Mouse (Mus musculus) spleen, postnatal 14 days (tissue): ENCODE measurements around the gene Bach2.
A peak's percentile ranks its signal among the peaks of the same experiment; 100 is the strongest.

Experiments used
- DNase-seq, 2 experiments: peaks; one replicate each; pipeline ENCODE4 v3.0.0; 2021 to 2022; ENCODE audit warnings: low spot score in 2 of 2

Gene Bach2

DNA sequence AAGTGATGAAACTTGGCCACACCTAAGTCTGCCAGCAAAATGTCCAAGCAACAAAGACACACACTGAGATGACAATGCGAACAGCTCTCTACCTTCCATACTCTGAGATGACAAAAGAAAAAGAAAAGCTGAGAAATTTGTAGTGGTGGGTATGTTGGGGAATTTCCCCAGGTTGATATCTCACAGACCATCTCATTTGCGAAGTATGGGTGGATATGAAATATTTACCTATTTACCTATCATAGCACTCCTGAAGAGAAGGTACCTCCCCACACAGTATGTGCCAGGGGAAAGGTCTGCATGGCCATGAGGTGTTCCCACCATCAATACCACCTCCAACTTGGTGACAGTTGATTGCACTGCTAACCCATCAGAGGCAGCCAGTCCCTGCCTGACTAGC lies 13.4 kb upstream of the Bach2 start:
- DNase-seq, result no peak

DNA sequence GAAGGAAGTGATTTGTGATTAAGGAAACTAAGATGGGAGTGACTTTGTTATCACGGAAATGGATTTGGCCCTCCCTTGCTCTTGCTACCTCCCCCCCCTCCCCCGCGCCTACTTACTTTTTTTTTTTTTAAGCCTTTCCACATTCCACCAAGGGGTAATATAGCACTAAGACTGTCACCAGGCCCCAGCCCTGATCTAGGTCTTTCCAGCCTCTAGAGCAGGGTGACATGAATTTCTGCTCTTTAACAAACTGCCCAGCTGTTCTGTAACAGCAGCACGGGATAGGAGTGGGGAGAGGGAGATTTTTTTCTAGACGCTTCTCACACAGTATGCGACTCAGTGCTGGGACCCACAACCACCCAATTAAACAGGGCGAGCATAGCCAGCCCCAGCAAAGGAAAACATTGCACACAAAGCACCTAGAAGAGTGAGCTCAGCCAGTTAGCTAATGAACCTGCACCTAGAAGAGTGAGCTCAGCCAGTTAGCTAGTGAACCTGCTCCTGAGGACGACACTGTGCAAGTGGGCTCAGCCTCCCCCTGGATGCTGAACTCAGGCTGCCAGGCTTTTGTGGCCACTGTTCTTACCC lies 10.5 kb upstream of the Bach2 start:
- DNase-seq, result no peak

DNA sequence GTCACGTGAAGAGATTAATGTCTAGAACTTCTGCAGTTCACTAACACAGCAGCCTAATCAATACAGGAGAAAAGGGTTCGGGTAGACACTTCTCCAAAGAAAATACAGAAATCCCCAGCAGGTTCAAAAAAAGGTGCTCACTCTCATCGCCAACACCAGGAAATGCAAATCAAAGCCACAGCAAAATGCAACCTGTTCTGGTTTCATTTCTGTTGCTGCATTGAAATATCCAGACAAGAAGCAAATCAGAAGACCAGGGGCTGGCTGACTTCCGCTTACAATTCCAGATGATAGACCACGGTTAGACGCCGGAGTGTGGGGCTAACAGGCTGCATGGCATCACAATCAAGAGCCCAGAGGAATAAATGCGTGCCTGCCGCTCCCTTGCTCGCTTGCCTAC lies 9.3 kb upstream of the Bach2 start:
- DNase-seq, result no peak

DNA sequence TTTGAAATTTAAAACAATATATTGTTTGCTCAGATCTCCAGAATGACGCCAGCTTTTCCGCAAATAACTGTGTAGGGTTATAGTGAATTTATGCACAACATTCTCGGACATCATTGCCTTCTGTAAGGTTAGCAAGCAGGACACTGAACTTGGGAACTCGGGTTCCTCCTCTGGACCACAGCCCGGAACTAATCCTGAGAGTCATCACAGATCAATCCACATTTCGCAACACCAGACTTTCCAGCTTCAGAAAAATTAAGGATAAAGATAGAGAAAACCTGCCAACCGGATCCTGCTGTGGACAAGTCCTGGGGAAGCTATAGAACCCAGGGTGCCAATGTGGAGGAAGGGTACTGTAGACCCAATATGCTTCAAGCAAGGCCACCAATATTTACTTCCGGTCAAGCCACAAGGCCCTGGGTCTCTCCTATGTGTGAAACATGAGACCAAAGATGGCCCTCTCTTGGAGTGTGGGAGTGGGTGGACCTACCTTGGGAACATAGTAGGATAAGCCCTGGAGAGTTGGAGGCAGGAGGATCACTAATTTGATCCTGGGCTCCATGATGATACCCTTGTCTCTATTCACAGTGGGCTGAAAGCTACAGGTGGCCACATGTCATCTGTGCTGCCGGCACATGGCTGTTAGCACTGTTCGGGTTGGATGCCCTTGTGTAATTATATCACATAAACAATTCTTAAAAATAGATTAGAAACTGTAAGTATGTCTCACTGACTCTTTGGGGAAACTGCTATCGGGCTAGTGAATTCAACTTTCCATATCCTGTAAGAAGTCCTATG lies 7.1 kb upstream of the Bach2 start:
- DNase-seq, result no peak

DNA sequence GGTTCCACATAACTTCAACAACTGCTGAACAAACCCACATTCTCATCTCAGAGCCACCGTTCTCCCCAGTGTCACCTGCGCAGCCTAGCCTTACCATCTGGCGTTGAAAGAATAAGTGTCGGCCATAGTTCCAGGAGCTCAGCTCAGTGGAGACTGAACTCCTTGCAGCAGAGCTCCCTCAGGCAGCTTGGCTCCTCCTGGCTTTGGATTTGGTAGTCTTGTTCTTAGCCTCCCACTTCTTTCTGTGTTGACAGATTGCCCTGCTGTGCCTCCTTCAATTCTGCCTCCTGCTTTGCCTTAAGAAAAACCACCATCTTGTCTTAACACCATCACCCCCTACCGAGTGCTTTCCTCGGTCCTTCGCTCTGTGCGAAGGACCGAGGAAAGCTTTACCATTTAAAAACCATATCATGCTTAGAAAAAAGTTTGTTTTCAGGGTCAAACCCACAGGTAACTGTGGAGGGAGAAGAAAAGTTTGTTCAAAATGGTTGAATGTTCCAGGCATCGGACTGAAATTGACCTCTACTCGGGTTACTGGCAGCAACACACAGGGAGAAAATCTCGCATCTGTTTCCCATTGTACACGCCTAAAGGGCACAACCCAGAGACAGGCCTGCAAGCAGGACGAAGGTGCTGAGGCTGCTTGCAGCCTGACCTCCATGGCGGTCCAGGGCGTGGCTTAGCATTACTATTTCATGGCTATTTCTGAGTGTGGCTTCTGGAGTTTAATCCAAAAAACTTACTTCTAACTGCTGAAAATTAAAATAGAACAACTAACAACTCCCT lies 2.5 kb upstream of the Bach2 start:
- DNase-seq, result no peak

DNA sequence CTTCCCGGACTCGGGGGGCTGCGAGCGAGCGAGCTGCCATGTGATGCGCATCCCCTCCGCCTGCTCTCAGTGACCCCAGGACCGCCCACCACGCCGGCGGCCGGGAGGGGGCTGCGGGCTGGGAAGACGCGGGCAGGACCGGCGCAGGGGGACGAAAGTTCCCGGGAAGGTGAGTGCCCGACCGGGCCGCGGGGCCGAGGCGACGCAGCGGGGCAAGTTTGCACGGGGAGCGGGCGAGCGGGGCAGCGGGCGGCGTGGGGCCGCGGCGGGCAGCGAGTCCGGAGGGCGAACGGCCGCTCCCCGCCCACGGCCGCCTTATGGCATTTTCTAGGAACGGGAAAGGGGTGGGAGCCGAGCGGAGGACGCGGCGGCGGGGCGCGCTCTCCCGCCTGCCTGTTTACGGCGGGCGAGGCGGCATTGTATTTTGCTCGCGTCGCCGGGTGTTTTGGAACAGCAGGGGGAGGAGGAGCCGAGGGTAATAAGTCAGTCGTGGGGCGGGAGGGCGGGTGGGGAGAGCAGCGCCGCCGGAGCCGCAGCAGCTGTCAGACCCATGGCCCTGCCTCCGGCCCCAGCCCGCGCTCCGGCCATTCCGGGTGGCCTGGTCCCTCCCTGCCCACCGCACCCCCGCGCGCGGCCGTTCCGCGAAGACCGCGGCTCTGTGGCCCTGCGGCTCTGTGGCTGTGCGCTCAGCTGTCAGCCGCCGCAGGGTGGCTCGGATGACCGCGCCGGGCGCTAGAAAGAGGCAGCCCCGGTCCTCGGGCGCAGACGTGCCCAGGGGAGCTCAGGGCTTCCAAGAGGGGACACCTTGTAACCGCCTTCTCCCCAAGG lies 531 bp downstream of the Bach2 start:
- DNase-seq, result peak; percentile 36 to 42

DNA sequence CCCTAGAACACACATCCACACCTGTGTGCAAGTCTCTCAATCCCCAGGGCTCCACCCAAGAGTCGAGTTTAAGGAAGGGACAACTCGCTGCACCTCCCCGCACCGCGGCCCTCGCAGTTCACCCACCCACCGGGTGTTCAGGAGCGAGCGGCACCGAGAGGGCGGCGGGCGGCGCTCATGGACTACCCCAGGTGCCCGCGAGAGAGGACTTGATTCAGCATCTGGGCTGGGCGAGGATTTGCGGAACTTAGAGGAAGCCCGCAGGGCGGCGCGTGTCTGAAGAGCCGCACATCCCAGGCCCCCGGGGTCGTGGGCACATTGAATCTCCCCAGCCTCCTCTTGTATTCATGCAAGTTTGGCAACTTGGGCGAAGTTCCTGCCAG lies 1.1 kb downstream of the Bach2 start:
- peak; percentile 55 to 70 for DNase-seq

DNA sequence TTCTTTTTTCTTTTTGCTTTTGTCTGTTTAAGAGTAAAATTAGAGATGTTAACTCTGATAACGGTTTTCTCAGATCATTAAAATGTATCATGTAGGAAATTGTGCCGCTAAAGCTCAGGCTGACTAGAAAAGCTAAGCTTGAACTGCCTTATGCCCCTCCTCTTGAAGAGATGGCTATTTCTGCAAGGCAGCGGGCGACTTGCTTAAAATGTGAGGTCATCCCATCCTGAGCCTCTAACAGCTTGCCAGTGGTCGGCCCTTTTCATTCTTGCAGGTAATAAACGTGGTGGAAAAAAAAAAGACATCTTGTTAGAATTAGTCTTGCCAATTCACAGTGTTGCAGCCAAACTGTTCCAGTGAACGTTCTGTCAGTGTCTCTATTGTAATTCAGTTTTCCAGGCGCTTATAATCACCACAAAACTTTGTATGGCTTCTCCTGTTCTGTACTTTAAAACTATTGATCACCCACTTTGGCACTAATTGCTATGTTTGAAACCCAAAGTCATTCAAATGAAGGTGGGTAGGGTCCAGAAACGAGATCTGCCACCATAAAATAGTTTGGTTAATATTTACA lies 1.9 kb downstream of the Bach2 start:
- no peak for DNase-seq

DNA sequence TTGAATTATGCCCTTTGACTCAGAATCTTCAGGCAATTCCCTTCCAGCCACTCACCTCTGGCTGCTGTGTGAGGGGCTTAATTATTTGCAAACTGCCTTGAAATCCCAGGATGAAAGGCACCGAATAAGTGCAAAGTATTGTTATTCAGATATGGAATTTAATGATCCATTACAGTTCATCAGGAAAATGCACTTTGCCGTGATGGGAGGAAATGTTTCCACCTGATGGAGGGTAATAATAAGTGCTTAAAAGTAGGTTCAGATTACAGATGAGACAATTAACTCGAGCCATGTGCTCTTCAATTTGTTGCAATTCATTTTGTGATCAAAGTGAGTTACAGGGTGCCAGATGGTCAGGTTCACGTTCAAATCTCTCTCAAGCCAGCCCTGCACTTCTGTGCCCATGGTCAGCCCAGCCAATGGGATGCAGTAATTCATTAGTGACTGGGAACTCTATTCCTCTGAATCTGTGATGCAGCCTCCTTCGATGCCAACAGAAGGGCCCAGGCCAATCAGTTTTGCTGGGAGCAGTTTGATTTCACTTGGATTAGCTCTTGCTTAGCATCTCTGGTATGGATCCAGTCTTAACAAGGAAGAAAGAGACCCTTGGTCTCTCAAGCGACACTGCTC lies 2.9 kb downstream of the Bach2 start:
- no peak for DNase-seq

DNA sequence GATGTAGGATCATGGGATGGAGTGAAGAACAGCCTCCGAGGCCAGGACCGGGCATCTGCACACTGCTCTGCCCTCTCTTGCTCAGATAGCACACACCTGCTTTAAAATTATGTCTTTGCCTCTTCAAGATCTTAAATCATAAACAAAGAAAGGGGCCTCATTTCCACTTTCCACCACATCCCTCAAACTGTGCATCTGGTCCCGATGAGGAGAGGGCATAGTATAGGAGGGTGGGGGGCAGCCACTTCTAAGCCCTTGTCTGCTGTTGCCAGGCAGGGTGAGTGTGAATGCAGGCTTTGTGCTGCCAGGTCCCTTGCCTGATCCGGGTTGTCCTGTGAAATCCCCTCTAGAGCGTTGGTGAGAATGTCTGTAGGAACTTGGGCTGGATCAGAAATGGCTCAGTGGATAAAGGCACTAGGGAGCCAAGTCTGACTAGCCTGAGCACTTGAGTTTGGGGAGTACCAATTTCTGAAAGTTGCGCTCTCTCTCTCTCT lies 3.6 kb downstream of the Bach2 start:
- DNase-seq, result no peak

DNA sequence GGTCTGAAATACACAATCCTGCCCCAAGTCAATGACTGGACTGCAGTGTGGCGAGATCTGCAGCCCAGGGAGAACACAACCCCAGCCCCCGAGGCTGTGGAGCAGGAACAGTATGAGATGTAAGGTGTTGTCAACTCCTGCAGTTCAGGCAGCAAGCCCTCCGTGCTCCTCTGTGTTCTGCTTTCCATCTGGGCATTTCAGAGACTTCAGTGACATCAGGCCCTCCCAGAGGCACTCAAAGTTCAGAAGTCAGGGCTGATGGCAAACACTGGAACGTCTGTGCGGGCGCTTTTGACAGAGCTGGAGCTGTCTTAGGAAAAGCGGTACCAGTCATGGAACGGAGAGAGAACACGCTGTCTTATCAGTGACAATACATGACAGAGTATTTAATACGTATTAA lies 4.9 kb downstream of the Bach2 start:
- no peak for DNase-seq

DNA sequence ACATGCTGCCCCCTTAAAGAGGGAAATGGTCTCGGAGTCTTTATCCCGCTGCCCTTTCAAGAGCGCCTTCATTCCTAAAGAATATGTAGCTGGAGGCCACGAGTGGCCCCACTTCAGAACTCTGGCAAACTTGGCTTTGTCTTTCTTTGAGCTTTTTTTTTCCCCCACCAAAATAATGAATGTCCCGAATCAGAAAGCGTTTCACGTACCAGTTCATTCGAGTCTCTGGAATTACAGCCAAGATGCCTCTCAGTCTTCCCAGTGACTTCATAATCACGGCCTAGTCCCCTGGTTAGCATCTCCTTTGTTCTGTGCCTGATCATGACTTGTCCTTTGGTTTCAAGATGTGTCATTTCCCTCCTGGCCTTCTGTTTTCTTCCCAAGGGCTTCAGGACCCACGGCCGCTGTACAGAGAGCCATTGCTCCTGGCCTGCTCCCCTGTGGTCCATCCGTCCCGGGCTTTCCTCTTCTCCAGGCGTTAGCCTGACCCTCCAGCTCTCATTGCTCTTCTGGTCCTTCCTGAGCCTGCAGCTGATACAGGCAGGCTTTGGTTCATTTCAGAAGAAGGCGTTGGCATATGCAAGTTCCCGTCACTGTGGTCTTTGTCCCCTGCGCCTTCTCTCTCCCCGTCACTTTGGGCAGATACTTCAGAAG lies 5.6 kb downstream of the Bach2 start:
- no peak for DNase-seq

DNA sequence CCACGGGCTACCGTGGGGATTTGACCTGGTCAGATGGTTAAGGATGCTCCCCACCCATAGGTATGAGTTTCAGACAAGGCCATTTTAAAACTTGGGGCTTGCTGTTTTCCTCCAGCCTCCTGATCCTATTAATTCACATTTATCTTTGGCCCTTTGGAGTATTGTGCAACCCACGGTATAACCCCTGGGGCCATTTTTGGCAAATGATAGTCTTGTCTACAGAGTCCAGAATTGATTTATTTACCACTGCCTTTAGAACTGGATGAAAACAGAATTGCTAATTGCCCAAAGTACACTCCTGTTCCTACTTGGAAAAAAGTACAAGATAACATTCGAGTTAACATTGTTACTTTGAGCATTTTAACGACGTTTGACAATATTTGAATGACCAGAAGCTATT lies 7.0 kb downstream of the Bach2 start:
- no peak for DNase-seq

DNA sequence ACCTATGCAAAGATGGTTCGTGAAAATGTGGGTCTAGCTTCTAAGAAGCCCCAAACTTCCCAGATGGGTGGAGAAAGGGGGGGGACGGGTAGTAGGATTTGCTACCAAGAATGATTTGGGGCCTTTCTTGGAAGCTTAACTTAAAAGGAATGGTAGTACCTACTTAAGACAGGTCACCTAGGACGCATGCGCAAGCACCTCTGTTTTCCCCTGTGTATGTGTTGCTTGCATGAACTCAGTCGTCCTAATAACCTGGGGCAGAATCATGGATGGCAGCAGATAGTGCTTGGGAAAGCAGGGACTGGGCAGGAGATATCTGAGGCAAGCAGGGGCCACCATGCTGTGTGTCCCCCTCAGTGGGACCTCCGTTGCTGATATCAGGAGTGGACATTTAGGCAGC lies 7.4 kb downstream of the Bach2 start:
- no peak for DNase-seq

DNA sequence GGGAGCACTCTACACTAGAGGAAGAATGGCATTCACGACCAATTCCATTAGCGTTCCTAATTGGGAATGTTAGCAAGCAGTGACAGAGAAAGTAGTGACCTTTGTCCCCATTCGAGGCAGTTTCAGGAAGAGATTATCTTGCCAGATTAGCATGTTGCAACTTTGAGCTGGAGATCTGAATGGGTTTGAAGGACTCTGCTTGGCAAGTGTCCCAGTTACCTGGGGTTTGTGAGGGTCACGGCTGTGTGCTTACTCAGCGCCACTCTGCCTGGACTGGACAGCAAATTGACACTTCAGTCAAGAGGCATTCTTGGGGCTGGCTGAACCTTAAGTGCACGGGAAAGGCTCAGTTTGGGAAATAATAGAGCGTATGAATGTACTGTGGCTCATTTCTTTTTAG lies 8.2 kb downstream of the Bach2 start:
- DNase-seq, result no peak

DNA sequence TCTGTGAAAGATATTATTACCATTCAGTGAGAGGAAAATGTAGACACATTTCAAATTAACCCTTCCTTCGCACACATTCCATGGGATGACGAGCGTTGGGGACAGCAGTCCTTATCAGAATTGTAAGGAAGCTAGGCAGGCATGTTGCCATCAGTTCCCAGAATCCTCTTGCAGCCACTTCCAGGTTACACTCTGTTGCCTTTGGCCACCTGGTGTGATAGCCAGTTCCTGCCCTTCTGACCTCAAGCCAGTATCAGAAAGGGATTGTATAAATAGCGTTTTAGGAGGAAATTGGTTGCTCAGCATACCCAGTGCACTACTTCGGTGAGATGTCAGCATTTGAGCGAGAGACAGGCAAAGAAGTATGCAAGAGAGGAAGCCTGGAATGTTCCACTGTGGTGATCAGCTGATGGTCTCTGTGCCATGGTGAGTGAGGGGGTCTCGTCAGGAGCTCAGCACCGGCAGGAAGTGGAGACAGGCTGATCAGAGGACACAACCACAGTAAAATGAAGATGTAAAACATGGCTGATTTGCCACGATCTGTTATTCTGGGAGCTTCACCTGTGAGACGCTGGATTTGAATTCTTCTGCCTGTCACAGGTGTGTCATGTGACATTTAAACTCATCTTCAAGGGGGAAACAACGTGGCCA lies 9.0 kb downstream of the Bach2 start:
- no peak for DNase-seq

DNA sequence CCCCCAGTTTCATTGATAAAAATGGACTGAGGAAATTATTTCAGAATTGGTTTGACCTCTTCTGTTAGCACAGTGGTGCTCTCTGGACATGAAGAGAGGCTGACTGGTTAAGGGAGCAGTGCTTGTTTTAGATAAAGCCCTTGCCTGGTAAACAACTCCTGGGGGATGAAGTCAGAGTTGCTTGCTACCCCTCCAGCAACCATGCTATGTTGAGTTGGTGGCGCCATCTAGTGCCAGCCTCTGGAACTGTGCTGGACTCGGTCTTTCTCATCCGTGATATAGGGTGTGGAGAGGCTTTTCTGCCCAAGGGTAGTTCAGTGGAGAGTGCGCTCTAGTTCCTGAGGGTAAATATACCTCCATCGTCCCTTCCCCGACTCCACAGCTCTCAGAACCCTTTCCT lies 9.6 kb downstream of the Bach2 start:
- peak; percentile 83 to 91 for DNase-seq

DNA sequence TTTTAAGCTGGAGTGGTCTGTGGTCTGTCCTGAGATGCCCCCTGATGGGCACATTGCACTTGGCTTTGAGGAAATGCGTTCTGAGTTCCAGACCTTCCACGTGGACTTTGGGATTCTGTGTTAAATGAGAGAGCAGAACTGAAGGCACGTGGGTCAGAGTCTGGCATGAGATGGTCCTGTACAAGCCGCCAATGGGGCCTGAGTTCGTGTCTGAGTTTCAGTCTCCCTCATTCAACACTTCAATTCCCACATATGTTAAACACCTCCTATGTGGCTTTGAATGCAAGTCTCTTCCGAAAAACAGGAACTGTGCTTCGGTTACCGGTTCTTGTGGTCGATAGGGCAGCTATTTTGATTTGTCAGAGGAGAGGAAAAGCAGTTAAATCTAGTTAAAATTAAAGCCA lies 10.4 kb downstream of the Bach2 start:
- DNase-seq, result no peak

DNA sequence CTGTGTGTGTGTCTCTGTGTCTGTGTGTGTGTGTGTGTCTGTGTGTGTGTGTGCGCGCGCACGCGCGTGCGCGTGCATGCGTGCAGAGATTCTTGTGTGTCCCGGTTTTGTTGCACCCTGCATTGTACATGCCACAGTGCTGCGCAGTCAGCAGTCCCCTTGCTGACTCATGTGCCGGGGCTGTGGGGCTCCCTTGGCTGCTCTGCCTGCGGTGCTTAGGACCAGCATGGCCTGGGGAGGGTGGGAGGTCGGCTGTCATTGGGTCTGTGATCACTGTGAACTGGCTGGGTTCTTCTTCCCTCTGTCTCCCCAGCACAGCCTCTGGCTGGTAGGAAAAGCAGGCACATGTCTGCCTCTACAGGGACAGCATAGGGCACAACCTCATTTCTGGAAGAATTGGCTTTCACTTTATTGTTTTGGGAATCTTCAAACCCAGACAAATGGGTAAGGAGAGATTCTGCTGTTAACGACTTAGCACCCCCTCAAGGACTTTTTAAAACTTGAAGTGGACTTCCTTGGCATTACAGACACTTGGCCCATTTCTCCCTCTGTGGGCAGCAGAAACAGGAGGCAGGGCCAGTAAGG lies 11.2 kb downstream of the Bach2 start:
- DNase-seq, result no peak
